Mouse (Mus musculus): ENCODE measurements around the gene 6030445D17Rik.

DNA sequence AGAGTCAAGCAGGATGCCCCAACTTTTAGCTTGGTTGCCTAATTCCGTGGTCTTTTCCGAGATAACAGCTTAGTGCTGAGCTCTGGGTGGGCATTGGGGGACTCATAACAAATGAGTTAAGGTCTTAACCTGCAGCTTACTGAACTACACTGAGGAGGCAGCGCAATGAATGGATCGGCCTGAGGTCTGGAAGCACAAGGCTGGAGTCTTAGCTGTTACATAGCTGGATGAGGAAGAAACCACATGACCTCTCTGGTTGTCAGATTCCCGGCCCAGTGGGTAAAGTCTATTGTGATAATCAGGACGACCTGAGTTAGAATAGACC, 327 bp upstream of the 6030445D17Rik start:
- no peak for TF ChIP-seq CTCF (IDR thresholded peaks at IDR 0.05; ENCODE audit: extremely low read depth, insufficient read length, insufficient replicate concordance, low read depth, low read length)
- TF ChIP-seq POLR2A (IDR thresholded peaks at IDR 0.05; ENCODE audit: low read depth, low read length) = no peak

Data from small intestine, adult 2 months (tissue).